Mouse (Mus musculus) MEL (cell line): Measurements from ENCODE around the gene Grcc10. TPM values are rescaled to one million over a fixed set of nuclear protein-coding genes. Genes with fewer than 3 reads are reported as not detected.

Experiments used
- DNase-seq: peaks from one replicate; pipeline ENCODE4 v3.0.0; 2011; ENCODE audit warnings: low read depth, low spot score
- H3K27ac ChIP-seq: 2 replicates; pipeline ENCODE4 v1.5.1; 2012; ENCODE audit warnings: low read depth, mild to moderate bottlenecking, control low read depth, low read length, moderate library complexity; ENCODE audit not compliant: control insufficient read depth
- H3K27me3 ChIP-seq, 2 experiments: fragments of 150-350 bp in 1 of 2; sonication (generic) in 1 of 2; 2 replicates each; pipeline ENCODE4 v1.6.1; 2012; ENCODE audit warnings: low read length in 2 of 2, mild to moderate bottlenecking in 2 of 2, improper control_type of control experiment in 1 of 2, moderate library complexity in 1 of 2; ENCODE audit not compliant: insufficient read depth in 2 of 2, control insufficient read depth in 1 of 2
- H3K36me3 ChIP-seq, 2 experiments: 2 replicates each; pipeline ENCODE4 v1.6.1; 2012 to 2014; ENCODE audit warnings: low read length in 2 of 2, improper control_type of control experiment in 1 of 2, inconsistent platforms in 1 of 2, mild to moderate bottlenecking in 1 of 2; ENCODE audit not compliant: insufficient read depth in 2 of 2, control insufficient read depth in 1 of 2
- H3K4me1 ChIP-seq, 2 experiments: fragments of 150-350 bp in 1 of 2; sonication (generic) in 1 of 2; 2 replicates each; pipeline ENCODE4 v1.6.1; 2012; ENCODE audit warnings: low read length in 2 of 2, improper control_type of control experiment in 1 of 2, mild to moderate bottlenecking in 1 of 2; ENCODE audit not compliant: insufficient read depth in 2 of 2, control insufficient read depth in 1 of 2
- H3K4me3 ChIP-seq, 2 experiments: fragments of 150-350 bp in 1 of 2; sonication (generic) in 1 of 2; 2 replicates each; pipeline ENCODE4 v1.5.1; 2012; ENCODE audit warnings: low read depth in 2 of 2, low read length in 2 of 2, mild to moderate bottlenecking in 2 of 2, moderate library complexity in 2 of 2, control low read depth in 1 of 2, improper control_type of control experiment in 1 of 2; ENCODE audit not compliant: control insufficient read depth in 1 of 2, insufficient read depth in 1 of 2
- H3K79me2 ChIP-seq: 2 replicates; pipeline ENCODE4 v1.6.1; 2012; ENCODE audit warnings: mild to moderate bottlenecking, low read length, moderate library complexity; ENCODE audit not compliant: control insufficient read depth, poor library complexity, insufficient read depth
- H3K9ac ChIP-seq: 2 replicates; pipeline ENCODE4 v1.6.1; 2012; ENCODE audit warnings: low read depth, mild to moderate bottlenecking, control low read depth, low read length, moderate library complexity; ENCODE audit not compliant: control insufficient read depth, poor library complexity, severe bottlenecking
- H3K9me3 ChIP-seq: fragments of 150-350 bp; sonication (generic); replicated peaks from 2 replicates; pipeline ENCODE4 v1.6.1; 2012; ENCODE audit warnings: mild to moderate bottlenecking, low read length, improper control_type of control experiment, moderate library complexity; ENCODE audit not compliant: insufficient read depth
- BHLHE40 ChIP-seq: IDR thresholded peaks from 2 replicates; pipeline ENCODE4 v1.6.1; 2012; ENCODE audit warnings: low read depth, mild to moderate bottlenecking, inconsistent platforms, low read length, improper control_type of control experiment, borderline replicate concordance
- CHD1 ChIP-seq: IDR thresholded peaks from 2 replicates; pipeline ENCODE4 v1.6.1; 2012; ENCODE audit warnings: low read depth, mild to moderate bottlenecking, inconsistent platforms, low read length, improper control_type of control experiment
- CTCF ChIP-seq, 3 experiments: IDR thresholded peaks in 2 of 3; conservative IDR thresholded peaks in 1 of 3; 2 replicates each; pipeline ENCODE4 v1.5.1; 2011 to 2012; ENCODE audit warnings: low read length in 3 of 3, low read depth in 2 of 3, mild to moderate bottlenecking in 2 of 3, improper control_type of control experiment in 1 of 3, inconsistent platforms in 1 of 3, mixed read lengths in 1 of 3, moderate library complexity in 1 of 3; ENCODE audit not compliant: control insufficient read depth in 1 of 3, insufficient read depth in 1 of 3, poor library complexity in 1 of 3, severe bottlenecking in 1 of 3
- ETS1 ChIP-seq: IDR thresholded peaks from 2 replicates; pipeline ENCODE4 v1.6.1; 2012; ENCODE audit warnings: low read depth, mild to moderate bottlenecking, inconsistent platforms, low read length, improper control_type of control experiment, moderate library complexity
- GABPA ChIP-seq: IDR thresholded peaks from 2 replicates; pipeline ENCODE4 v1.6.1; 2012; ENCODE audit warnings: low read depth, mild to moderate bottlenecking, inconsistent platforms, low read length, improper control_type of control experiment, moderate library complexity
- HCFC1 ChIP-seq: IDR thresholded peaks from 2 replicates; pipeline ENCODE4 v1.6.1; 2012; ENCODE audit warnings: low read depth, mild to moderate bottlenecking, inconsistent platforms, low read length, improper control_type of control experiment, moderate library complexity
- MAX ChIP-seq: IDR thresholded peaks from 2 replicates; pipeline ENCODE4 v1.6.1; 2011; ENCODE audit warnings: low read length, improper control_type of control experiment
- MAZ ChIP-seq: IDR thresholded peaks from 2 replicates; pipeline ENCODE4 v1.6.1; 2012; ENCODE audit warnings: low read depth, mild to moderate bottlenecking, inconsistent platforms, low read length, improper control_type of control experiment
- MXI1 ChIP-seq: IDR thresholded peaks from 2 replicates; pipeline ENCODE4 v1.6.1; 2011; ENCODE audit warnings: mild to moderate bottlenecking, low read depth, low read length, improper control_type of control experiment
- MYB ChIP-seq: IDR thresholded peaks from 2 replicates; pipeline ENCODE4 v1.6.1; 2011; ENCODE audit warnings: mild to moderate bottlenecking, low read depth, low read length, improper control_type of control experiment
- NELFE ChIP-seq: IDR thresholded peaks from 2 replicates; pipeline ENCODE4 v1.6.1; 2011; ENCODE audit warnings: low read depth, low read length, improper control_type of control experiment
- POLR2AphosphoS2 ChIP-seq: IDR thresholded peaks from 2 replicates; pipeline ENCODE4 v1.6.1; 2011; ENCODE audit warnings: low read length, improper control_type of control experiment
- SIN3A ChIP-seq: IDR thresholded peaks from 2 replicates; pipeline ENCODE4 v1.6.1; 2012; ENCODE audit warnings: low read length, improper control_type of control experiment, inconsistent platforms
- TBP ChIP-seq: IDR thresholded peaks from 2 replicates; pipeline ENCODE4 v1.8.0; 2011; ENCODE audit warnings: low read depth, low read length, improper control_type of control experiment
- UBTF ChIP-seq: IDR thresholded peaks from 2 replicates; pipeline ENCODE4 v1.6.1; 2012; ENCODE audit warnings: low read depth, mild to moderate bottlenecking, inconsistent platforms, low read length, improper control_type of control experiment, moderate library complexity, borderline replicate concordance; ENCODE audit not compliant: insufficient read depth
- ZC3H11A ChIP-seq: IDR thresholded peaks from 2 replicates; pipeline ENCODE4 v1.6.1; 2012; ENCODE audit warnings: low read depth, mild to moderate bottlenecking, inconsistent platforms, low read length, improper control_type of control experiment
- ZKSCAN1 ChIP-seq: IDR thresholded peaks from 2 replicates; pipeline ENCODE4 v1.6.1; 2012; ENCODE audit warnings: low read depth, mild to moderate bottlenecking, inconsistent platforms, low read length, improper control_type of control experiment, moderate library complexity
- ZNF384 ChIP-seq: IDR thresholded peaks from 2 replicates; pipeline ENCODE4 v1.6.1; 2012; ENCODE audit warnings: low read depth, mild to moderate bottlenecking, inconsistent platforms, low read length, improper control_type of control experiment
- polyA plus RNA-seq, 2 experiments: library from polyadenylated mRNA; stranded (reverse) in 1 of 2; unstranded in 1 of 2; fragments of >175 nt in 1 of 2; fragments of >200 nt in 1 of 2; gene quantifications; 2 replicates each; pipeline versions ENCODE4 v1.2.1 to v1.2.4; 2012; ENCODE audit warnings: low replicate concordance in 2 of 2, low read depth in 1 of 2; ENCODE audit not compliant: insufficient read length in 2 of 2, insufficient read depth in 1 of 2, missing spikeins in 1 of 2
- total RNA-seq: library from RNA; depleted of rRNA; stranded (reverse); fragments of 300-350 nt; gene quantifications from 2 replicates; pipeline ENCODE4 v1.2.3, GENCODE M21; 2012

The Grcc10 gene
- total and polyA plus RNA-seq, 3 experiments = 57.4 to 62.9 TPM; not detected in 1

DNA sequence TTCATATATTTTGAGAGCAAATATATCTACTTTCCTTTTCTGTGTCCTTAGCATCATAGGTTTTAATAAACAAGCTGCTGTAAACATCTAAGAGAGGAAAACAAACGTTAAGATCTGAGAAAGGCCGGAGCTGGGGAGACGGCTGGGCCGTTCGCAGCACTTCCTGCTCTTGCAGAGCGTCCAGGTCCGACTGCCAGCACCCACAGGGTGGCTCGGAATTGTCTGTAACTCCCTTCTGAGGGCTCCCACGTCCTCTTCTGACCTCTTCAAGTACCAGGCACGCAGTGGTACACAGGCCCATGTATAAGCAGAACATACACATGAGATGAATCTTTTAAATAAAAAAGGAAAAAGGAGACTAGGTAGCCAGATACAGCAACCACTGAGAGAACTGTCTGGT, 46.5 kb upstream of the Grcc10 start:
- Histone ChIP-seq H3K4me3 (no peak overlapping the region), H3K36me3 (peaks cover 0 to 9% of the 10 kb centered on the region in 2 experiments; a peak in 2 of 4 replicates), H3K9me3 (no peaks in the 10 kb centered on the region), H3K27ac (no peak overlapping the region), H3K4me1 (peaks cover 5 to 9% of the 10 kb centered on the region in 2 experiments), H3K27me3 (no peaks in the 10 kb centered on the region), H3K9ac (no peak overlapping the region), H3K79me2 (no peaks in the 10 kb centered on the region; the same call in 1 of the 2 replicates)
- TF ChIP-seq CTCF (IDR thresholded peaks at IDR 0.05 in 2 of 3, conservative IDR thresholded peaks at IDR 0.05 in 1 of 3; ENCODE audit: control insufficient read depth in 1 of 3, insufficient read depth in 1 of 3, low read depth in 2 of 3, low read length in 3 of 3, poor library complexity in 1 of 3, severe bottlenecking in 1 of 3) (no peak), ETS1 (no peak), MYB (no peak), MXI1 (no peak), MAX (no peak), UBTF (no peak), SIN3A (no peak), HCFC1 (no peak), TBP (no peak), CHD1 (no peak), ZNF384 (no peak), NELFE (no peak), BHLHE40 (no peak), MAZ (no peak)
- no peak for DNase-seq

DNA sequence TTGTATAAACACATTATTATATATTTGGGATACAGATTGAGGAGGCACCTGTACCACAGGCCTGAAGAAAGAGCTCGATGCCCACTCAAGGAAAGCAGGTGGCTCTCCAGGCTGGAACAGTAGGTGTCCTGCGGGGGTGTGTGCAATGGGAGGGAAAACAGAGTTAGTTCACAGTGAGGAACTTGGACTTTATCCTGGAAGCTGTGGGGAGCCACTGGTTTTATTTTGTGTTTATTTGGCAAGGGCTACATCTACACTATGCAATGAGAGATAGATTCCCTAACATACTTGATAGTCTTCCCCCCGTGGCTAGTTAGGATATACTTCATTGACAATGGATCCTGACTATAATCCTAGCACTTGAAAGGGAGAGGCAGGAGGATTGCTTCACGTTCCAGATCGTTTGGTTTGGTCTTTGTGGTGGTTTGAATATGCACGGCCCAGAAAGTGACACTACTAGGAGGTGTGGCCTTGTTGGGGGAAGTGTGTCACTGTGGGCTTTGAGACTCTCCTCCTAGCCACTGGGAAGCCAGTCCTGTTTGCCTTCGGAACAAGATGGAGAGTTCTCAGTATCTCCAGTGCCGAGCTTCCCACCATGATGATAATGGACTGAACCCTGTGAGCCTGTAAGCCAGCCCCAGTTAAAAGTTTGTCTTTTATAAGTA, 45.7 kb upstream of the Grcc10 start:
- Histone ChIP-seq H3K27me3 (no peaks in the 10 kb centered on the region), H3K27ac (no peak overlapping the region), H3K9me3 (no peaks in the 10 kb centered on the region), H3K36me3 (peaks cover 0 to 9% of the 10 kb centered on the region in 2 experiments; a peak in 2 of 4 replicates), H3K4me3 (no peak overlapping the region; a peak in 1 of 4 replicates), H3K79me2 (no peaks in the 10 kb centered on the region; the same call in 1 of the 2 replicates), H3K4me1 (peaks cover 5 to 9% of the 10 kb centered on the region in 2 experiments), H3K9ac (no peak overlapping the region)
- TF ChIP-seq ETS1 (no peak), MAX (no peak), MYB (no peak), ZC3H11A (no peak), ZKSCAN1 (no peak), GABPA (no peak), UBTF (no peak), BHLHE40 (no peak), POLR2AphosphoS2 (no peak)
- DNase-seq = peak; percentile 48
